Mouse (Mus musculus) embryonic fibroblast, embryonic 13.5 days (primary cell): ENCODE data around the gene Ubxn1.

Experiments
- CTCF ChIP-seq: IDR thresholded peaks from 2 replicates; pipeline ENCODE4 v1.5.1; 2011; ENCODE audit warnings: mild to moderate bottlenecking, control low read depth, low read length, moderate library complexity, borderline replicate concordance; ENCODE audit not compliant: insufficient read depth
- POLR2A ChIP-seq: IDR thresholded peaks from 2 replicates; pipeline ENCODE4 v1.6.1; 2011; ENCODE audit warnings: low read depth, mild to moderate bottlenecking, control low read depth, low read length, moderate library complexity

- TF ChIP-seq CTCF (no peak), POLR2A (no peak)
Observed at GRCm38 (mm10) chr19:8859018-8859417, 12.3 kb upstream of the Ubxn1 start.
